Mouse (Mus musculus): ENCODE data around the gene Gpr25. TPM values are rescaled to one million over a fixed set of nuclear protein-coding genes. Genes with fewer than 3 reads are reported as not detected.

Gpr25 gene
- polyA plus RNA-seq, 1 experiment from 2014 or later: not detected

DNA sequence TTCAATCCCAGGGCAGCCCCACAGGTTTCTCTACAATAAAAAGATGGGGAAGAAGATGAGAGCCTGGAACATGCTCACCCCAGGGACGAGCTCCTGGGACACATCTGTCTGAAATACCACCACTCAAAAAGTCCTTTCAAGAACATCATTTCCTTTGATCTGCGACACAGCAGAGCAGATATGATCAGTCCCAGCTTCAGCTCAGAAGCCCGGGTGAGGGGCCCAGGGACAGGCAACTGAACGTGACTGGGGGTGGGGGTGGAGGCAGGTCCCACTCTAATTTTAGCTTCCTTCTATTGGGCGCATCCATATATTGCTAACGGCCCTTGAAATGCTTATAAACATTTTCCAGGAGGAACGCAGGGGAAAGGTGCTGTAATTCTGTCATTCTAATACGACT is 5.0 kb downstream of the Gpr25 start:
- H3K27me3 ChIP-seq: peaks cover 48% of the 10 kb centered on the region
- no peaks in the 10 kb centered on the region for H3K36me3 ChIP-seq
- H3K9me3 ChIP-seq: no peaks in the 10 kb centered on the region
- 26% methylated on average over 8 of the region's 8 CpGs for WGBS
- no peak for ATAC-seq (ENCODE audit: insufficient number of reproducible peaks, low FRiP score, low TSS enrichment, low read depth)
- H3K4me3 ChIP-seq: no peak overlapping the region
- no peak overlapping the region for H3K27ac ChIP-seq
- peaks cover 14% of the 10 kb centered on the region for H3K4me1 ChIP-seq
- H3K4me2 ChIP-seq: no peak overlapping the region
- H3K9ac ChIP-seq: no peak overlapping the region

DNA sequence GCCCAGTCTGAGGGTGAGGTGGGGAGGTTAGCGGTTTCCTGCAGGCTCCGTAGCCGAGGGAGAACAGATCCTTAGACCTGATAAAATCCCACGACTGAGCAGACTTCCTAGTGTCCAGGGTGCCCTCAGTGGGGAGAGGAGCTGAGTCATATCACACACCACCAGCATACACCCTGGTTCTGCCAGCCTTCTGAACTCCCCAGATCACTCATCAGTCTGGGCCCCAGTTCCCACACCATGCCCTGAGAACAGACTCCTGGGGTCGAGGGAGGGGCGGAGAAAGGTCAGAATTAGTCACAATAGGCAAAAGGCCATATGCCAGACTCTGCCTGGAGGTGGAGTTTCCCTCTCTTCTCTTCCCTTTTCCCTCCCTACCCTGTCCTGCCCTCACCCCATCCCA is 5.5 kb downstream of the Gpr25 start:
- ATAC-seq (ENCODE audit: insufficient number of reproducible peaks, low FRiP score, low TSS enrichment, low read depth): no peak
- peaks cover 43% of the 10 kb centered on the region for H3K27me3 ChIP-seq
- 36% methylated on average over 6 of the region's 6 CpGs for WGBS
- no peaks in the 10 kb centered on the region for H3K9me3 ChIP-seq
- H3K4me2 ChIP-seq: no peak overlapping the region
- no peak overlapping the region for H3K27ac ChIP-seq
- H3K36me3 ChIP-seq: no peaks in the 10 kb centered on the region
- H3K4me3 ChIP-seq: no peak overlapping the region
- peaks cover 9% of the 10 kb centered on the region for H3K4me1 ChIP-seq
- H3K9ac ChIP-seq: no peak overlapping the region

DNA sequence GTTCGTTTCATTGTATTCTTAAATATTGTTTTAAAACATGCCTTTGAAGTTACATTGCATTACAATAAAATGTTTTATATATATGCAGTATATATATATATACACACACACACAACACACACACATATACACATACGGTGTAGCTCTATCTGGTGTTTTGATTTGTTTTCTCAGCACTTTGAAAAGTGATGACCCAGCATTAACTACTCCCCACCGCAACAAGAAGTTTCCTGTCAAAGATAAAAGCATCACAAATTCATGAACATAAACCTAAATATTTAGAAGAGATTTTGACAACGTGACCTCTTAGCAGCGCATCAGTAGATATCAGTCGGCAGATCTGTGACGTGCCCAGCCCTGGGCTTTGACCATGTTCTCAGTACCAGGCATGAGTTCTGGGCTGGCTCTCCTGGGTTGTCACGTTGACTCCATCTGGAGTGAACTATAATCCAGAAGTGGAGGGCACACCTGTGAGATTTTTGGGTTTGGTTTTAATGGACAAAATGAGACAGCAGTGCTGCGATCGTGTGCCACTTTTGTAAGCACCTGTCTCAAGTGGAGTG is 6.1 kb downstream of the Gpr25 start:
- Histone ChIP-seq H3K9ac (no peak overlapping the region), H3K36me3 (no peaks in the 10 kb centered on the region), H3K4me2 (no peak overlapping the region), H3K4me1 (peaks cover 3% of the 10 kb centered on the region), H3K27ac (no peak overlapping the region), H3K4me3 (no peak overlapping the region), H3K9me3 (no peaks in the 10 kb centered on the region), H3K27me3 (peaks cover 37% of the 10 kb centered on the region)
- ATAC-seq (ENCODE audit: insufficient number of reproducible peaks, low FRiP score, low TSS enrichment, low read depth): no peak
- WGBS: 78% methylated on average over 10 of the region's 10 CpGs

DNA sequence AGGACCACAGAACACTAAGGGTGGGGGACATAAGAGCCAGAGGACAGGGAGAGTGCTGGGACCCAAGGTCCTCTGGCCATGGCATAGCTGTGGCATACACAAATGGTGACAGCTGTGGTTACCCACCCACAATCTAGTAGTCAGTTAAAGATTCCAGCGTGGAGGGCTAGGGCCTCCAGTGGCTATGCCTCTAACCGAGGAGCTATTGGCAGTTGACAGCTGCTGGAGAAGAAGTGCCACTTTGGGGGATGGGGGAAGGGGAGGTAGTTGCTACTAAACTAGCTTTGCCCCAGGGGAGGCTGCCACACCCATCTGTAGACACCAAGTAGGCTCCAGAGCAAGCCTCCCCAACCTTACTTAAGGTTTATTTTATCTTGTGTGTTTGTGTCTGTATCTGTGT is 7.2 kb downstream of the Gpr25 start:
- Histone ChIP-seq H3K4me3 (no peak overlapping the region), H3K27ac (no peak overlapping the region), H3K9me3 (no peaks in the 10 kb centered on the region), H3K36me3 (no peaks in the 10 kb centered on the region), H3K9ac (no peak overlapping the region), H3K4me1 (no peaks in the 10 kb centered on the region), H3K4me2 (no peak overlapping the region), H3K27me3 (peaks cover 26% of the 10 kb centered on the region)
- WGBS: 14% methylated on average over 2 of the region's 2 CpGs
- ATAC-seq (ENCODE audit: insufficient number of reproducible peaks, low FRiP score, low TSS enrichment, low read depth): no peak

DNA sequence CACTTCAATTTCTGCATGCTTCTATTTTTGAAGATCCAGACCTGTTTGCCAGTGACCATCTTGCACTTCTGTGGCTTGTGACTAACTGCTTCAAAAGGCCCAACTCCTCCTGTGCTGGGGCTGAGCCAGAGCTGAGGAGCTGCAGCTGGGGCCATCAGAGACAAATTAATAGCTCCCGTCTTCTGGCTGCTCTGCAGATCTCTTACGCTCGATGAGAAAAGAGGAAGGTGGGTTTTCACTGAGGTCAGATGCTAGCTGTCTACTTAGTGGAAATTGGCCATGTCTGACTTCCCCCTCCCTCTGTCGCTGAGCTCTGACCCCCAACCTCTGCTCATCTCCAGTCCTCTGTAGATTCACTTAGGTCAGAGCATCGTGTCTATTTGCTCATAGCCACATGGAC is 11.0 kb downstream of the Gpr25 start:
- Histone ChIP-seq H3K9ac (no peak overlapping the region), H3K4me1 (no peaks in the 10 kb centered on the region), H3K4me2 (no peak overlapping the region), H3K9me3 (no peaks in the 10 kb centered on the region), H3K4me3 (no peak overlapping the region), H3K36me3 (no peaks in the 10 kb centered on the region), H3K27ac (no peak overlapping the region), H3K27me3 (no peaks in the 10 kb centered on the region)
- 44% methylated on average over 5 of the region's 5 CpGs for WGBS
- no peak for ATAC-seq (ENCODE audit: insufficient number of reproducible peaks, low FRiP score, low TSS enrichment, low read depth)

DNA sequence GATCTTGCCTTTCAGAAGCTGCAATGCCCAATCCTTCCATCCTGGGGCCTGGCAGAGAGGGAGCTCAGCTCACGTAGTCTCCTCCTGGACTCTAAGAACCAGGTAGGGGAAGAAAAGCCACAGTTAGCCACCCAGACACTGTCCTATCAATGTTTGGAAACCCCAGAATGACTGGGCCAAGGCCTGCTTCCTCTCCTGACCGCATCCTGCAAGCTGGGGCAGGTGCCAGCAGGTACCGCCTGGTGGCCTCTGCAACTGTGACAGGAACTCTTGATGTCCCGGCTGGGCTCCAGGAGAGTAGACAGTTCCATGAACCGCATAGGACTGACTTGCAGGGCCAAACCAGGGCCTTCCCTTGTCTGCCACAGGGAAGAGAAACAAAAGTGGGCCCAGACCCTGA is 13.3 kb downstream of the Gpr25 start:
- H3K4me2 ChIP-seq: no peak overlapping the region
- H3K4me1 ChIP-seq: no peaks in the 10 kb centered on the region
- no peaks in the 10 kb centered on the region for H3K27me3 ChIP-seq
- 80% methylated on average over 5 of the region's 5 CpGs for WGBS
- no peak overlapping the region for H3K4me3 ChIP-seq
- ATAC-seq (ENCODE audit: insufficient number of reproducible peaks, low FRiP score, low TSS enrichment, low read depth): no peak
- H3K27ac ChIP-seq: no peak overlapping the region
- no peaks in the 10 kb centered on the region for H3K9me3 ChIP-seq
- no peaks in the 10 kb centered on the region for H3K36me3 ChIP-seq
- H3K9ac ChIP-seq: no peak overlapping the region

DNA sequence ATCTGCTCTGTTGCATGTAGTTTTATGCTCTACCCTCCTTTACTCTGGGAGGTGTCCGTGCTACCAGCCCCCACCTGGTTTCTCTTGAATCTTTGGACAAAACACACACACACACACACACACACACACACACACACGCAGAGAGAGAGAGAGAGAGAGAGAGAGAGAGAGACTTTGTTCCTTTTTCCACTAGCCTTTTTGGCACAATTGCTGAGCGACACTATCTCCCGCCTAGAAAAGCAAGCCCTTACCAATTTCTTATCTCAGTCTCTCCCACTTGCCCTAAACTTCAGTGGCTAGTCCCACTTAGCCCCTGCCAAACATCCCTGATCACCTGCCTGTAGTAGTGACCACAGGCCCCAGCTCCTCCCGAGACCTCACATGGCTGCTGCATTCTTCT is 16.2 kb downstream of the Gpr25 start:
- Histone ChIP-seq H3K9ac (no peak overlapping the region), H3K4me2 (no peak overlapping the region), H3K36me3 (no peaks in the 10 kb centered on the region), H3K27me3 (no peaks in the 10 kb centered on the region), H3K4me3 (no peak overlapping the region), H3K9me3 (no peaks in the 10 kb centered on the region), H3K27ac (no peak overlapping the region), H3K4me1 (no peaks in the 10 kb centered on the region)
- WGBS: 91% methylated on average over 5 of the region's 5 CpGs
- no peak for ATAC-seq (ENCODE audit: insufficient number of reproducible peaks, low FRiP score, low TSS enrichment, low read depth)

DNA sequence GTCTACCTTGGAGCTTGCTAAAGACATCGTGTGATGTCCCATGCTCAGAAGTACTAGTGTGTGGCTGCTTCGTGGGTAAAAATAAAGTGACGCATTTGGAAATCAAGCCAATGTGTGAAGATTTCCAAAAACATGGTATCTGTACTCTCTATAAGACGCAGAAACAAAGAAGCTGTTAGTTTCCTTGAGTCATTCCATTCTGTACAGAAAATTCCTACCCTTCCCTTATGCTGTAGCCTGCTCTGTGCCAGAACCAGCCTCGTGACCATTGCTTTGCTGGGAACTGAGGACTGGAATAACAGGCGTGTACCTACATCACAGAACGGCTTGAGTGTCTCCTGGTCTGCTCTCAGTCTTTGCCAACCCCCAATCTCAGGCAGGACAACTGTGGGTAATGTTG is 18.9 kb downstream of the Gpr25 start:
- H3K4me3 ChIP-seq: no peak overlapping the region
- H3K9me3 ChIP-seq: no peaks in the 10 kb centered on the region
- 82% methylated on average over 7 of the region's 7 CpGs for WGBS
- H3K27ac ChIP-seq: no peak overlapping the region
- no peaks in the 10 kb centered on the region for H3K27me3 ChIP-seq
- H3K36me3 ChIP-seq: no peaks in the 10 kb centered on the region
- H3K4me1 ChIP-seq: no peaks in the 10 kb centered on the region
- no peak overlapping the region for H3K4me2 ChIP-seq
- no peak for ATAC-seq (ENCODE audit: insufficient number of reproducible peaks, low FRiP score, low TSS enrichment, low read depth)
- no peak overlapping the region for H3K9ac ChIP-seq

DNA sequence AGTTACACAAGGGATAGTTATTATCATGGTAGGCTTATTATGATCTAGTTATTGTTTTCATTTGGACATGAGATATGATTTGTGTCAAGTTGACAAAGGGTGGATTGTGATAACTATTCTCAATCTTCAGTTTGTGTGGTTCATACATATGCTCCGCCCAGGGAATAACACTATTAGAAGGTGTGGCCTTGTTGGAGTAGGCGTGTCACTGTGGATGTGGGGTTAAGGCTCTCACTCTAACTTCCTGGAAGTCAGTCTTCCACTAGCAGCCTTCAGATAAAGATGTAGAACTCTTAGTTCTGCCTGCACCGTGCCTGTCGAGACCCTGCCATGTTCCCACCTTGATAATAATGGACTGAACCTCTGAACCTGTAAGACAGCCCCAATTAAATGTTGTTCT is 22.2 kb downstream of the Gpr25 start:
- Histone ChIP-seq H3K9me3 (no peaks in the 10 kb centered on the region), H3K9ac (no peak overlapping the region), H3K27ac (no peak overlapping the region), H3K36me3 (no peaks in the 10 kb centered on the region), H3K4me3 (no peak overlapping the region), H3K27me3 (no peaks in the 10 kb centered on the region), H3K4me1 (peaks cover 6% of the 10 kb centered on the region), H3K4me2 (no peak overlapping the region)
- WGBS: 86% methylated on average over 4 of the region's 4 CpGs
- no peak for ATAC-seq (ENCODE audit: insufficient number of reproducible peaks, low FRiP score, low TSS enrichment, low read depth)

DNA sequence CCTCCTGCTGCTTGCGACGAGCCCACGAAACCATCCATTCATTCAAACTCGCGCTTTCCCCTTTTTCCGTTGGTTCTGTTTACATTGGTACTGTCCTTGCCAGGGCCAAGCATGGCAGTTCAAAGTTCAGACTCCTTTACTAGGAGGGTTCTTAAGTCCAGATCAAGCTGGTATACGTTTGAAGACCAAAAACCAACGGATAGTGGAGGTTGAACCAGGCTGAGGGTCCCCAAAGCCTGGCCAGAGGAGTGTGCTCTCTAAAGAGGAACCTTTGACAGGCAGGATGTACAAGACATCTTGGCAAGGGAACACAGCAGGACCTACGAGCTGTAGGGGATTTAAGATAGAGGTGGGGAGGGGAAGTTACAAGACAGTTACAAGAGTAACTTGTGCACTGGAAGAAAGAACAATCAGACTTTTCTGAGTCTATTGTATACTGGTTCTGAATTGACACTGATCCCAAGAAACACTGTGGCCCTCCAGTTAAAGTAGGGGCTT is 26.0 kb downstream of the Gpr25 start:
- no peak for ATAC-seq (ENCODE audit: insufficient number of reproducible peaks, low FRiP score, low TSS enrichment, low read depth)
- Histone ChIP-seq H3K4me3 (peak overlapping the region; percentile 59), H3K36me3 (no peaks in the 10 kb centered on the region), H3K4me1 (peaks cover 43% of the 10 kb centered on the region), H3K9me3 (no peaks in the 10 kb centered on the region), H3K4me2 (peak overlapping the region; percentile 94), H3K9ac (peak overlapping the region; percentile 48), H3K27ac (no peak overlapping the region), H3K27me3 (no peaks in the 10 kb centered on the region)
- 4% methylated on average over 9 of the region's 9 CpGs for WGBS

DNA sequence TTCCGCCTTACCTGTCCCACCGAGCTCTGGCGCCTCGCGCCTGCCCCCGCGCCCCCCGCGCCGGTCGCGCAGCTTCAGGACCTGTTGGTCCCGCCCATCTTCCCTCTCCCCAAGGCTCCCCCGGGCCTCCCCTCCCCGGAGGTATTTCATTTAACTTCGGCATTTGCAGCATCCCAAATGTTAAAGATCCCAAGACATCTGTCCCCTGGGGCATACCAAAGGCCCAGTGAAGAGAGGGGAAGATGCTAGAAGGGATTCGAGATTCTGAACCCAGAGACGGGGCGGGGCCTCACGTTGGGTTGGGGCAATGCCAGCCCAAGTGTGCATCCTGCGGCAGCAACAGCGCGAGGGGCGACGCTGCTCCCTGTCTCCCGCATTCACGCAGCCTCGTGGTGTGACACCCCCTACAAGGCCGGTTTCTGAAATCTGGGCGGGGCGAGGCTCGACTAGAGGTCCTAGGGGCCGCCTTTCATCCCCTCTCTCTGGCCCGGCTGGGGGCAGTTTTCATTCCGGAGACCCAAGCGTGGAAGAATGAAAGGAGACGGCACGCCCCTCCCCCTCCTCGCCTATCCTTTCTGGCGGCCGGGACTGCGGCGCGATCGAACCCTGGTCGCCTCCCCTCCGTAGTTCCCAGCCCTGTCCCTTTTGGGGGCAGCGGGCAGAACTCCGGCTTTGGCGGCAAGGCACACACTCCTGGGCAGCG is 26.6 kb downstream of the Gpr25 start, which contains the start of gene Inava:
TSS of gene Inava (minus strand) at position 373 of the 703 bp plus-strand sequence.
- WGBS: under 1% methylated on average over 50 of the region's 51 CpGs
- peak within 1 kb of the TSS; percentile 1; the same call in 1 of the 2 replicates for H3K27ac ChIP-seq
- peak within 1 kb of the TSS; percentile 59 for H3K4me3 ChIP-seq
- no peaks in the 10 kb centered on the region for H3K9me3 ChIP-seq
- no peaks in the 10 kb centered on the region for H3K36me3 ChIP-seq
- peaks cover 49% of the 10 kb centered on the region for H3K4me1 ChIP-seq
- no peaks in the 10 kb centered on the region for H3K27me3 ChIP-seq
- ATAC-seq (ENCODE audit: insufficient number of reproducible peaks, low FRiP score, low TSS enrichment, low read depth): peak; percentile 41; the same call in 1 of the 2 replicates
- H3K9ac ChIP-seq: peak within 1 kb of the TSS; percentile 48
- peak within 1 kb of the TSS; percentile 94 for H3K4me2 ChIP-seq

DNA sequence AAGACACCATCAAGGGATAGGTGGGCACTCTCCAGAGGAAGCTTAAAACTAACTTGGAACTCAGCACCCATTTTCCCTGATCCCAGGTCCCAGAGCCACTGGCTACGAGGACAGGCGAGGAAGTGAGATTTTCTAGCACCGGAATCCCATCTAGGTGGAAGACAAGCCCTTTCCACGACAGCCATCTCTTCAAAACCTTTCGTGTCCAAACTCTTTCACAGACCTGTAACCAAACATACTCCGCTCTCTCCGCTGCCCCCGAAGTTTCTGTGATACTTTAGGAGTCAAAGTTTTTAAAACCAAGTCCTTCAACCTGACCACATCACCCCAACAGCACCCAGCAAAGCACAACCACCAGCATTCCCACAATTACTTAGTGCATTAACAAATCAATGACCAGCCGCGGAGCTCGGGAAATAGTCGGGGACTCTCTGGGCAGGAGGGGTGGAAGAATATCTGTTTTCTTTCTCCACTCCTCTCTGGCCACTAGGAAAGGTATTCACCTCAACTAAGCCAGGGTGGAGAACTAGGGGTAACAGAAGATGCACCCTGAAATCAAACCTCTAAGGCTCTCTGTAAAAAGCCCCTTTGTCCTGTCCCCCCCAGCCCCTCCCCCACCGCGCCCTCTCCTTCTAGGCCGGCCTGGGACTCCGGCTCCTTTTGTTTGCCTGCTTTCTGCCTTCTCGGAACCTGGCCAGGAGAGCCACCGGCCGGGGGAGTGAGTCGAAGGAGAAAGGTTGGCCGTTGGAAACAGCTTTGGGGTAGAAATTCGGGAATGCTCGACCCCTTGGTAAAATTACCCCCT is 27.5 kb downstream of the Gpr25 start:
- 0 out of 2 replicates have a peak overlapping the region, but pooled peaks have one; percentile 48 for H3K9ac ChIP-seq
- ATAC-seq (ENCODE audit: insufficient number of reproducible peaks, low FRiP score, low TSS enrichment, low read depth): no peak
- no peaks in the 10 kb centered on the region for H3K36me3 ChIP-seq
- WGBS: 3% methylated on average over 23 of the region's 23 CpGs
- no peak overlapping the region for H3K27ac ChIP-seq
- no peaks in the 10 kb centered on the region for H3K27me3 ChIP-seq
- H3K4me1 ChIP-seq: peaks cover 57% of the 10 kb centered on the region
- H3K9me3 ChIP-seq: no peaks in the 10 kb centered on the region
- H3K4me3 ChIP-seq: peak overlapping the region; percentile 59
- peak overlapping the region; percentile 94 for H3K4me2 ChIP-seq

Data from limb, embryonic 15.5 days (tissue).